Mouse (Mus musculus) limb, embryonic 11.5 days (tissue): Measurements from ENCODE around the gene Edc4. TPM values are rescaled to one million over a fixed set of nuclear protein-coding genes. Genes with fewer than 3 reads are reported as not detected.
A peak's percentile ranks its signal among the peaks of the same experiment; 100 is the strongest.

ENCODE experiments used
- ATAC-seq: fragments of 200-750 bp; cut with Nextera tagmentation; 2 replicates; pipeline ENCODE4 v1.8.0; 2017; ENCODE audit warnings: low read depth; ENCODE audit not compliant: insufficient number of reproducible peaks, low FRiP score, low TSS enrichment
- DNase-seq: peaks from one replicate; pipeline ENCODE4 v3.0.0-alpha.2; 2015; ENCODE audit warnings: low spot score
- H3K27ac ChIP-seq: fragments of 300-500 bp; sonication (generic); replicated peaks from 2 replicates; pipeline ENCODE4 v1.5.1; 2014; ENCODE audit warnings: low read depth, mild to moderate bottlenecking, low read length
- H3K27me3 ChIP-seq: fragments of 300-500 bp; sonication (generic); 2 replicates; pipeline ENCODE4 v1.6.1; 2014; ENCODE audit warnings: mild to moderate bottlenecking, low read length, mixed read lengths; ENCODE audit not compliant: control insufficient read depth, insufficient read depth
- H3K36me3 ChIP-seq: fragments of 300-500 bp; sonication (generic); 2 replicates; pipeline ENCODE4 v1.6.1; 2014; ENCODE audit warnings: mild to moderate bottlenecking, low read length, moderate library complexity, mixed read lengths; ENCODE audit not compliant: control insufficient read depth, insufficient read depth
- H3K4me1 ChIP-seq: fragments of 300-500 bp; sonication (generic); 2 replicates; pipeline ENCODE4 v1.6.1; 2014; ENCODE audit warnings: low read length, mixed read lengths; ENCODE audit not compliant: control insufficient read depth, insufficient read depth
- H3K4me2 ChIP-seq: fragments of 300-500 bp; sonication (generic); 2 replicates; pipeline ENCODE4 v1.6.1; 2014; ENCODE audit warnings: low read depth, mild to moderate bottlenecking, moderate library complexity; ENCODE audit not compliant: severe bottlenecking
- H3K4me3 ChIP-seq: fragments of 300-500 bp; sonication (generic); 2 replicates; pipeline ENCODE4 v1.5.1; 2014; ENCODE audit warnings: low read depth, low read length
- H3K9ac ChIP-seq: fragments of 300-500 bp; sonication (generic); 2 replicates; pipeline ENCODE4 v1.6.1; 2014; ENCODE audit warnings: mild to moderate bottlenecking, low read length
- H3K9me3 ChIP-seq: fragments of 300-500 bp; sonication (generic); 2 replicates; pipeline ENCODE4 v1.6.1; 2016; ENCODE audit warnings: low read length; ENCODE audit not compliant: control insufficient read depth
- WGBS: fragments of 180-500 bp; shearing (Covaris S2); extraction: QIAGEN DNeasy Blood & Tissue Kit; methylation state at CpG from one replicate; pipeline ENCODE4 v1.1.7; 2014; 5-methylcytosine and 5-hydroxymethylcytosine counted together
- polyA plus RNA-seq: library from polyadenylated mRNA; unstranded; fragments of >200 nt; fragmentation: Nextera tagmentation; extraction: Ambion mirVana; gene quantifications from 2 replicates; pipeline ENCODE4 v1.2.1, GENCODE M21; 2014

The Edc4 gene
- polyA plus RNA-seq, 1 experiment from 2014 or later, result 44.2 TPM

DNA sequence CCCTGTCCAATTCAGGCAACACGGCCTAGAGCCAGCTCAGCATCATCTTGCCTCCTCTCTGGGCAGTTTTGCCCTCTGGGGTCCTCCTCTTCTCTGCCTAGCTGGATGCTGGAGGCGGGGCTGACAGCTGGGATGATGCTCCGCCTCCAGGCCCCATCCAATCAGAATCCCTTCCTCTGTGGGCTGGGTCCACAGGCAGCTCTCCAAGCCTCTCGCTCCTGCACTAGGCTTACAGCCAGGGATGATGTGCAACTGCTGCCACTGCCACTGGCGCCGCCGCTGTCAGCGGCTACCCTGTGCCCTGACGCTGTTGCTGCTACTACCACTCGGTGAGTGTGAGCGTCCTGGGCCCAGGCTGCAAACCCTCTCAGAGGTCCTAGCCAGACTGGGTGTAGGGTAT, 12.7 kb downstream of the Edc4 start, which contains the start of gene Nrn1l:
TSS of gene Nrn1l (plus strand) at position 229 of the 400 bp plus-strand sequence.
- Histone ChIP-seq H3K4me1 (no peaks in the 10 kb centered on the region), H3K27me3 (no peaks in the 10 kb centered on the region), H3K9ac (no peak within 1 kb of the TSS), H3K4me2 (no peak within 1 kb of the TSS), H3K36me3 (peaks cover 34% of the 10 kb centered on the region), H3K27ac (no peak within 1 kb of the TSS), H3K4me3 (no peak within 1 kb of the TSS), H3K9me3 (no peaks in the 10 kb centered on the region)
- peak; percentile 83; the same call in 1 of the 2 replicates for ATAC-seq
- WGBS, result 8% methylated on average over 11 of the region's 11 CpGs
- peak; percentile 79 for DNase-seq

DNA sequence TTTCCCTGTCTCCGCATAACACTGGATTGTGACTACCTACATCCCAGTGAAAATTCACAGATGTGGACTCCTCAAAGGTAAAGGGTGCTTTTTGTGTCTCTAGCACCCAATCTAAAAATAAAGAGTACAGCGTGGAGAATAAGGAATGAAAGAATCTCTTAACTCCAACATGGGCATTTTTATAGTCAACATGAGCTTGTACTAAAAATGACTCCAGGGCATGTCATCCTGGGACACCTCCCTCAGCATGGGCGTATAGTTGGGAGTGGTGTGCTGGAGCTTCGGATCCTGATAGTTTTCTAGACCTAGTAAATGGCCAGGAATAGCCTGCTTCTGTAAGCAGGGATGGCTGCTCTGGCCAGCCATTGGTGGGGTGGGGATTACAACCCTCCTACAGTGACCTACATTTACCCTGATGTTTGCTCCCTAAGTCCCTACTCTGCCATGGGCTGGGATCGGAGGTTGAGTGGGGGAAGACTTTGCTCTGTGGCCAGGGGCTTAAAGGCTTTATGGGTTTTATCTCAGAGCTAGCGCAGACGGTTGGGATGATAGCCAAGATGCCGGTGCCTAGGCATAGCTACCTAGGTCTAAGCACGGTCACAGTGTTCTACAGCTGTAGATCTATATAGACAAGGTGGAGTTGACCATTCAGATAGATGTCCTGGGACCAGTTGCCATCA, 17.3 kb downstream of the Edc4 start:
- H3K4me2 ChIP-seq, result no peak overlapping the region
- WGBS, result 81% methylated on average over 9 of the region's 9 CpGs

DNA sequence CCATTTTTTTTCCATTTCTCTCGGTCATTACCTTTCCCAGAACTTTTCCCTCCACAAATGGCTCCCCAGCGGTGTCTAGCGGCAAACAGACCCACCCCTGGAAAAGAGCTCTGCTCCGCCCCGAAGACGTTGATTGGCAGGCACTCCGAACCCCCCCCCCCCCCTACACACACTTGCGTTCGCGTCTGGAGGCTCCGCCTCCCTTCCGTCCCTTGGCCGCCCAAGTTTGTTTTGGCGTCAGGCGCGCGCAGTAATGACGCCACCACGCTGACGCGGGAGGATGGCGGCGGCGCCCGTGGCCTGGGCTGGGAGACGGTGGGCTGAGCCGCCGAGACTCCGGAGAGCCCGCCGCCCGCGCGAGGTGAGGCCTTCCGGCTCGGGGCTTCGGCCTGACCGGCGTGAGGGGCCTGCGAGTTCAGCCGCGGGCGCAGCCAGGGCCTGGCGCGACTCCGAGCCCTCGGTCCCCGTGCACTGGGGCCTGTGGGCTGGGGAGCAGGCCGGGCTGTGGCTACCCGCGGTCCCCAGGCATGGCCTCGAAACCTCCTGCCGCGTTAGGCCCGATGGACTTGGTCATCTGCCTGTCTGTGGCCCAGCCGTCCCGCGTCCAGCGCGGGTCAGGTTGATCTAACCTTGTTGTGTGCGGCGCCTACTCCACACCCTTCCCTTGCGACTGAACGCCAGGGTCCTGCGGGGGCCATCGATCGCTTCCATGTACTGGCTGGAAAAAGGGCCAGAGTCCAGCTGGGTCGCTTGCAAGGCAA, 19.7 kb downstream of the Edc4 start, which contains the start of gene Pskh1:
TSS of gene Pskh1 (plus strand) at position 262 of the 761 bp plus-strand sequence.
- Histone ChIP-seq H3K4me2 (peak within 1 kb of the TSS; percentile 89), H3K27me3 (no peaks in the 10 kb centered on the region), H3K4me1 (0 out of 2 replicates have a peak, but pooled peaks cover 6% of the 10 kb centered on the region), H3K9me3 (no peaks in the 10 kb centered on the region), H3K4me3 (peak within 1 kb of the TSS; percentile 94), H3K9ac (peak within 1 kb of the TSS; percentile 98), H3K27ac (peak within 1 kb of the TSS; percentile 70; the same call in 1 of the 2 replicates), H3K36me3 (no peaks in the 10 kb centered on the region)
- WGBS, result under 1% methylated on average over 68 of the region's 68 CpGs
- DNase-seq (peak; percentile 95), ATAC-seq (peak; percentile 94)

More for the DNA sequence above, 17.3 kb downstream of the Edc4 start:
- H3K9me3 ChIP-seq, result no peaks in the 10 kb centered on the region
- H3K36me3 ChIP-seq, result 0 out of 2 replicates have a peak, but pooled peaks cover 3% of the 10 kb centered on the region
- no peak for ATAC-seq
- no peak overlapping the region for H3K4me3 ChIP-seq
- no peak overlapping the region for H3K9ac ChIP-seq
- no peaks in the 10 kb centered on the region for H3K27me3 ChIP-seq
- no peak for DNase-seq
- H3K4me1 ChIP-seq, result 0 out of 2 replicates have a peak, but pooled peaks cover 6% of the 10 kb centered on the region
- no peak overlapping the region for H3K27ac ChIP-seq

DNA sequence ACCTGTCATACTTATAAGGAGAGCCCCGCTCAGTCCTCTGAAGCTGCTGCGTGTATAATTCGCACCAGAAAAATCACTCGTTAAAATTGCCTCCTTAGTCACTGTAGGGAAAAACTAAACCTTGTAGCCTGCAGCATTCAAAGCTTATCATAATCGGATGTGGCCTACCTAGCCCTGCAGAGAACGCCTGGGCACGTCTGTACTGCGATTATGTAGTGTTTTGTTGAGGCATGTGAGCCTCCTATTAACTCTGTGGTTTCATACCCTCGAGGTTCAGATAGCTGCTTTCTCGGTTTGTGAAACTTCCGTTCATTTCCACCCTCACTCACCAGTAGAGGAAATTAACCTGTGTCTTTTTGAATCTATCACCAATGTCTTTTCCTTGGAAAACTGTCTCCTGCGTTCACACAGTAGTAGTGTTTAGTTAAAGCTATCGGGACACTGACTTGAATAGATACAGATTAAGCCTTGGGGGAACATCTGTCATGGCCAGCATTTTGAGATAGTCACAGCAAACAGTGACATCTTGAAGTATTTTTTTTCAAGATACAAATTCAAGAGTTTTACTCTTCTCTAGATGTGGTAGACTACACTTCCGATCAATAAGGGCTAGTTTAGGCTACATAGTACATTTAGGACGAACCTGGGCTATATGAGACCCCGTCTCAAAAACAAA, 20.4 kb downstream of the Edc4 start:
- peak overlapping the region; percentile 70; the same call in 1 of the 2 replicates for H3K27ac ChIP-seq
- peak overlapping the region; percentile 98 for H3K9ac ChIP-seq
- no peak for DNase-seq
- H3K9me3 ChIP-seq, result no peaks in the 10 kb centered on the region
- H3K27me3 ChIP-seq, result no peaks in the 10 kb centered on the region
- 0 out of 2 replicates have a peak, but pooled peaks cover 6% of the 10 kb centered on the region for H3K4me1 ChIP-seq
- H3K4me2 ChIP-seq, result peak overlapping the region; percentile 89
- peak overlapping the region; percentile 94 for H3K4me3 ChIP-seq
- 42% methylated on average over 16 of the region's 16 CpGs for WGBS
- no peak for ATAC-seq
- no peaks in the 10 kb centered on the region for H3K36me3 ChIP-seq

DNA sequence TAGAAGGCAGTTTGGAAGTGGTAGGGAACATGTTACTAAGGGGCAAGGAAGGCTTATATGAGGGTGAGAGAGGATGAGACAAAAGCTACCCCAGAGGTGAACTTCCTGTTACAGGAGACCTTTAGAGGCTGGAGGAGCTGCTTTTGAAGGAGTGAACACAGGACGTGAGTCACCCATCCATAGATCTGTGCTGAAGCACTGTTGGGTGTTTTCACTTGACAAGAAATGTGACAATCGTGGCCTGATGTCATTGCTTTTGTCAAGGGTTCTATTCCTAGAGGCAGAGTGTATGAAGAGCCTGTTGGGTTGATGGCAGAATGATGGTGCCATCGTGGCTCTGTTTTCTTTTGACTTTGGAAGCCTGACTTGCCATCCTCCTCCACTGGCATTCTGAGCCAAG, 38.7 kb downstream of the Edc4 start:
- H3K9ac ChIP-seq, result no peak overlapping the region
- H3K36me3 ChIP-seq, result peaks cover 3% of the 10 kb centered on the region; the same call in 1 of the 2 replicates
- no peaks in the 10 kb centered on the region for H3K27me3 ChIP-seq
- DNase-seq (no peak), ATAC-seq (no peak)
- no peak overlapping the region for H3K27ac ChIP-seq
- no peaks in the 10 kb centered on the region for H3K9me3 ChIP-seq
- WGBS, result 95% methylated on average over 3 of the region's 3 CpGs
- no peaks in the 10 kb centered on the region for H3K4me1 ChIP-seq
- no peak overlapping the region for H3K4me3 ChIP-seq
- no peak overlapping the region for H3K4me2 ChIP-seq

DNA sequence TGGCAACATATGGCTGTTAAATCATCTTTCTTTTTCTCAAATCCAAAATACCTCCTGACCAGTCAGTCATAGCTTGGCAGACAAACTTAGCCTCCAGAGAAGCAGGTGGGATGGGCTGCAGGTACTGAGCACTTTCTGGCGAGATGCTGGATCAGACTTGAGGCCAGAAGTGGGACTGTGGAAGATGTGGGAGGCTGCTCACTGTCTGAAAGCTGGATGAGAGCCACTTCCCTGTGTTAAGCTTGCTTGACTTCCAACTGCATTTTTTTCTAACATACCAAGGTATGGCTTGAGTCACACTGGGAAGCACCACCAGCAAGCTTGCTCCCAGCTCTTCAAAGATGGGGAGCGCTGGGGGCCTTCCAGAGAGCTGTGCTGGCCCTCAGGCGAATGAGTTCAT, 44.4 kb downstream of the Edc4 start:
- H3K9ac ChIP-seq, result no peak overlapping the region
- H3K27me3 ChIP-seq, result no peaks in the 10 kb centered on the region
- no peaks in the 10 kb centered on the region for H3K4me1 ChIP-seq
- H3K27ac ChIP-seq, result no peak overlapping the region
- no peak for DNase-seq
- H3K4me3 ChIP-seq, result no peak overlapping the region
- H3K4me2 ChIP-seq, result no peak overlapping the region
- no peaks in the 10 kb centered on the region for H3K9me3 ChIP-seq
- ATAC-seq, result no peak
- H3K36me3 ChIP-seq, result peaks cover 3% of the 10 kb centered on the region; the same call in 1 of the 2 replicates
- 76% methylated on average over 3 of the region's 3 CpGs for WGBS

DNA sequence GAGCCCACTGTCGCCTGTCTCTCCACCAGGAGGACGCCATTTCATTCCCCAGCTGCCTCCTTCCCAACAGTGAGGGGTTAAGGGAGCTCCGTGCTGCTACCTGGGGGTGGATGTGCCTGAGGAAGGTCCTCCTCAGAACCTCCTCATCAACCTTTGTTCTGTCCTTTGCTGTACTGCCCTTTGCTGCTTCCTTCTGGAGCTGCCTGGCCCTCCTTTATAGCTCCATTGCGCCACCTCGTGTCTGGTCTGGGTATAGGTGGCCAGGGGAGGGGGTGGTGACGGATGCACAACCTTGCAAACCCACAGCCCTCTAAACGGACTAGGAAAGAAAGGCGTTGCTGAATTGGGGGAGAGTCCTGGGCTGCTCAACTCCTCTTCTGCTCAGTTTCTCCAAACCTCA, 49.9 kb downstream of the Edc4 start:
- Histone ChIP-seq H3K4me2 (no peak overlapping the region), H3K9me3 (no peaks in the 10 kb centered on the region), H3K36me3 (peaks cover 3% of the 10 kb centered on the region; the same call in 1 of the 2 replicates), H3K9ac (no peak overlapping the region), H3K27ac (no peak overlapping the region), H3K27me3 (no peaks in the 10 kb centered on the region), H3K4me3 (no peak overlapping the region), H3K4me1 (no peaks in the 10 kb centered on the region)
- 19% methylated on average over 8 of the region's 8 CpGs for WGBS
- no peak for ATAC-seq
- DNase-seq, result peak; percentile 91

DNA sequence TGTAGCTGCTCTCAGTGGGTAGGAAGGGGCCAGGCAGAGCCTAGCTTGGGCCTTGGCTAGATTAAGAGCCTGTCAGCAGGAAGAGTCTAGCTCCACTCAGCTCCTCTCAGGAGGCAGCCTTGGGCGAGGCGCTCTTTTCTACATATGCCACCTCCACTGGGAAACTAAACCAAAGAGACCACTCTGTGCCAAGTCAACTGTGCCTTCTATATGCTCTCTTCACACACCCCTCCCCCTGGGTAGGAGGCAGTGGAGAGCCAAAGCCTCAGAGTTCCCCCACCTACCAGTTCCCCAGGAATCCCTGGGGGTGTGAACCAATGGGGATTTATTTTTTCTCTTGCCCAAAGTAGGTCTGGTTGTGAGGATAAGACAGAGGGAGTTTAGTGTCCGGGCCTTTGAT, 50.6 kb downstream of the Edc4 start:
- ATAC-seq, result no peak
- WGBS, result 94% methylated on average over 3 of the region's 3 CpGs
- H3K36me3 ChIP-seq, result peaks cover 3% of the 10 kb centered on the region; the same call in 1 of the 2 replicates

More for the DNA sequence above, 50.6 kb downstream of the Edc4 start:
- H3K27ac ChIP-seq, result no peak overlapping the region
- H3K4me2 ChIP-seq, result no peak overlapping the region
- H3K27me3 ChIP-seq, result no peaks in the 10 kb centered on the region
- H3K9ac ChIP-seq, result no peak overlapping the region
- DNase-seq, result no peak
- H3K4me1 ChIP-seq, result no peaks in the 10 kb centered on the region
- H3K4me3 ChIP-seq, result no peak overlapping the region
- H3K9me3 ChIP-seq, result no peaks in the 10 kb centered on the region
